Mouse (Mus musculus) lung, postnatal 0 days (tissue): ENCODE measurements at regions not wholly inside any gene's neighbourhood (a gene's known extent, or its start where the extent isn't known, plus 50 kb on each side); places are given as distances from the start of the nearest gene placed in this dataset.

ENCODE experiments used
- CTCF ChIP-seq: IDR thresholded peaks from 2 replicates; pipeline ENCODE4 v1.5.1; 2016; ENCODE audit warnings: antibody characterized with exemption, mild to moderate bottlenecking
- EP300 ChIP-seq: IDR thresholded peaks from 2 replicates; pipeline ENCODE4 v1.6.1; 2016; ENCODE audit warnings: antibody characterized with exemption, mild to moderate bottlenecking, control low read depth

- TF ChIP-seq CTCF = no peak
- TF ChIP-seq EP300 = no peak
Measured at GRCm38 (mm10) chr12:107052136-107052535, 436.3 kb upstream of the 3110018I06Rik start.
